8 mouse cellular contexts compared by ENCODE assay signal in genomic region chr2:25500576-25501405, GRCm38 (mm10). TPM values are rescaled to one million over a fixed set of nuclear protein-coding genes. Genes with fewer than 3 reads are reported as not detected.
DNase-seq lines count a peak whose midpoint lies in the region; ATAC-seq and TF ChIP-seq lines count a peak whose summit lies in the region.

Gene Fbxw5, plus strand, starts transcription at chr2:25500750.

- peak within 1 kb of the TSS; percentile 84 for H3K9ac ChIP-seq in forebrain, embryonic 15.5 days (replicated peaks)

- no peaks in the 10 kb centered on the region for H3K27me3 ChIP-seq in forebrain, embryonic 15.5 days

- H3K4me1 ChIP-seq in forebrain, embryonic 15.5 days: peaks cover 19% of the 10 kb centered on the region
- peaks cover 9% of the 10 kb centered on the region for H3K4me1 ChIP-seq in lung, adult 2 months (ENCODE audit: control insufficient read depth, insufficient read depth, low read length)

- 1% methylated on average over 44 of the region's 44 CpGs for WGBS in forebrain, embryonic 15.5 days
- under 1% methylated on average over 43 of the region's 44 CpGs for WGBS in lung, adult 2 months

- H3K27ac ChIP-seq in forebrain, embryonic 15.5 days (replicated peaks): peak within 1 kb of the TSS; percentile 59

- DNase-seq in ES-CJ7 (ENCODE audit: low read depth, low spot score): peak; percentile 94
- DNase-seq in cerebellum, adult 11 months: peak; percentile 83
- DNase-seq in heart, postnatal 25 days (ENCODE audit: low spot score): peak; percentile 75
- DNase-seq in layer of hippocampus, adult 18-20 months (ENCODE audit: low spot score in 2 of 2): peak; percentile 69 to 90
- DNase-seq in lung, adult 2 months: peak; percentile 75
- DNase-seq in thymus, adult 18-20 months: peak; percentile 72 to 81

- peaks cover 28% of the 10 kb centered on the region for H3K36me3 ChIP-seq in forebrain, embryonic 15.5 days

- peak; percentile 91 for ATAC-seq in forebrain, embryonic 15.5 days (replicated peaks)
- peak; percentile 80 for ATAC-seq in neutrophil, adult 5-6 weeks (ENCODE audit: extremely low read depth, insufficient number of reproducible peaks, low FRiP score, poor library complexity, severe bottlenecking)

- H3K9me3 ChIP-seq in forebrain, embryonic 15.5 days: no peaks in the 10 kb centered on the region

- peak within 1 kb of the TSS; percentile 82 for H3K4me3 ChIP-seq in forebrain, embryonic 15.5 days
- peak within 1 kb of the TSS; percentile 81 for H3K4me3 ChIP-seq in lung, adult 2 months (replicated peaks; ENCODE audit: extremely low read depth, low read depth, low read length)

- peak; percentile 82 for TF ChIP-seq POLR2A in lung, adult 2 months (IDR thresholded peaks at IDR 0.05; ENCODE audit: borderline replicate concordance, extremely low read depth, low read depth, low read length)

- H3K4me2 ChIP-seq in forebrain, embryonic 15.5 days (replicated peaks): peak within 1 kb of the TSS; percentile 97

- TF ChIP-seq CTCF in lung, adult 2 months (IDR thresholded peaks at IDR 0.05; ENCODE audit: insufficient read depth, low read length): no peak

- intact Hi-C loops in heart, postnatal 25 days (cut with DNase I): loop anchor here (10.0 kb wide), 1 partner anchor 1404 kb away; the partner anchor contains the start of gene Surf6

RNA-seq across cellular contexts. Expression of gene Fbxw5, which starts in this region (rescaled TPM):
- 128 and 130 TPM in 2 replicates for polyA plus RNA-seq in forebrain, embryonic 15.5 days (2015; fragmentation: Nextera tagmentation; extraction: Ambion mirVana)
- 10 to 100 TPM; 85.7 to 91.2 TPM for total RNA-seq in heart, postnatal 25 days (2021)
- total RNA-seq in layer of hippocampus, adult 18-20 months (2021): 100 to 1,000 TPM; 114 to 115 TPM
- polyA plus RNA-seq in lung, adult 2 months (2012; rRNA removed): 23.1 and 37.4 TPM in 2 replicates
- 37.1 and 43.1 TPM in 2 replicates for total RNA-seq in neutrophil, adult 5-6 weeks (2017)

Comparison
In these comparisons a context has a peak if more than half of its experiments do, and no peak if none do; other contexts are left out.
1. Peak in every context shown above with its lines: DNase-seq, ATAC-seq, H3K4me3 ChIP-seq and H3K27ac ChIP-seq.